Mouse (Mus musculus): Measurements from ENCODE around the gene Foxo4. TPM values are rescaled to one million over a fixed set of nuclear protein-coding genes. Genes with fewer than 3 reads are reported as not detected.
A peak's percentile ranks its signal among the peaks of the same experiment; 100 is the strongest.

Gene Foxo4
- total and polyA plus RNA-seq, 2 experiments from 2014 or later: 1.6 to 34.3 TPM

GRCm38 (mm10) chrX:101299473-101300426, 45.4 kb downstream of the Foxo4 start:
- WGBS: 29% methylated on average over 12 of the region's 13 CpGs
- Histone ChIP-seq H3K4me1 (ENCODE audit: control insufficient read depth, insufficient read depth) (no peaks in the 10 kb centered on the region), H3K27me3 (ENCODE audit: control insufficient read depth, insufficient read depth, low read length) (no peaks in the 10 kb centered on the region), H3K36me3 (replicated peaks; ENCODE audit: control insufficient read depth, insufficient read depth, low read length) (no peaks in the 10 kb centered on the region), H3K9me3 (replicated peaks; ENCODE audit: control insufficient read depth, low read length) (no peaks in the 10 kb centered on the region), H3K27ac (ENCODE audit: low read depth) (no peak overlapping the region), H3K4me3 (ENCODE audit: low read depth, low read length) (peak overlapping the region; percentile 22), H3K9ac (replicated peaks; ENCODE audit: low read depth, low read length) (no peak overlapping the region), H3K4me2 (ENCODE audit: low read depth, low read length) (peak overlapping the region; percentile 53)
- no peak for TF ChIP-seq CTCF (IDR thresholded peaks at IDR 0.05; ENCODE audit: low read depth)
- TF ChIP-seq EP300 (IDR thresholded peaks at IDR 0.05; ENCODE audit: low read depth): no peak
- ATAC-seq (ENCODE audit: insufficient read depth, low read depth): no peak
- DNase-seq (ENCODE audit: low spot score): no peak

GRCm38 (mm10) chrX:101300427-101301030, 46.2 kb downstream of the Foxo4 start:
- Histone ChIP-seq H3K4me2 (ENCODE audit: low read depth, low read length) (peak overlapping the region; percentile 53), H3K27me3 (ENCODE audit: control insufficient read depth, insufficient read depth, low read length) (no peaks in the 10 kb centered on the region), H3K9ac (replicated peaks; ENCODE audit: low read depth, low read length) (no peak overlapping the region), H3K27ac (ENCODE audit: low read depth) (no peak overlapping the region), H3K36me3 (replicated peaks; ENCODE audit: control insufficient read depth, insufficient read depth, low read length) (no peaks in the 10 kb centered on the region), H3K9me3 (replicated peaks; ENCODE audit: control insufficient read depth, low read length) (no peaks in the 10 kb centered on the region), H3K4me3 (ENCODE audit: low read depth, low read length) (peak overlapping the region; percentile 10), H3K4me1 (ENCODE audit: control insufficient read depth, insufficient read depth) (no peaks in the 10 kb centered on the region)
- DNase-seq (ENCODE audit: low spot score): no peak
- peak; percentile 20; the same call in 1 of the 2 replicates for ATAC-seq (ENCODE audit: insufficient read depth, low read depth)
- TF ChIP-seq CTCF (IDR thresholded peaks at IDR 0.05; ENCODE audit: low read depth): no peak
- TF ChIP-seq EP300 (IDR thresholded peaks at IDR 0.05; ENCODE audit: low read depth): no peak
- WGBS: 33% methylated on average over 13 of the region's 13 CpGs

DNA sequence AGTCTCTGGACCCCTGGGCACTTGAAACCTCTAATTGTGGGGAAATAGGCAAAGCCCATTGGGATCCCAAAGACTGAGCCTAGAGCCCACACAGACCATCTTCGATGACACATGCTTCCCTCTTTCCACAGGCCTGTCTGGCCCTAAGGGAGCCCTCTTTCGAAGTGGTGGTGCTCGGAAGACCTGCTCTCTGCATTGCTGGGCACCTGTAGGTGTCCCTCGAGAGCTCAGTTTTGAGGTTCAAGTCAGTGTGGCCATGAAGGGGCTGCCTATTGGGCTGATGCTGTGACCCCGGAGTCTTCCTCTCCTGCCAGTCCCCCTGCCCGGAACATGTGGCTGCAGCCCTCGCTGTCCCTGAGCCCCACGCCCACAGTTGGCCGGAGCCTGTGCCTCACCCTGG, 47.3 kb downstream of the Foxo4 start:
- ATAC-seq (ENCODE audit: insufficient read depth, low read depth): no peak

DNA sequence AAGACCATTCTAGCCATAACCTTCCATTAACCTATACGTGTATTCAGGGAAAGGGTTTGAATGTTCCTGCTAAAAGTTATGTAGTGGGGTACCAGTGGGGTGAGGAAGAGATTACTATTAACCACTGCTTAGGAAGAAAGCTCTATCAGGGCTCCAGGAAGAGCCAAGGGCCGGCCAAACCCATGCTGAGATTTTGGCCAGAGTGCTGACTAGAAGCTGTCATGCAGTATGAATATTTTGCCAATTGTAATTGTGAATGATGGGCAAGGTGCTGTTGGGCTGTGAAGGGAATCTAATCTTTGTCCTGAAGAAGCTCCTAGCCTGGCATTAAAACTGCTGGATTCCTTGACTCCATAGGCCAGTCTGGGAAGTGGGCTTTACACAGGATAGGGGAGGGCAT, 50.3 kb downstream of the Foxo4 start:
- WGBS: 39% methylated on average over 2 of the region's 2 CpGs
- Histone ChIP-seq H3K9ac (replicated peaks; ENCODE audit: low read depth, low read length) (no peak overlapping the region), H3K4me3 (ENCODE audit: low read depth, low read length) (no peak overlapping the region), H3K27ac (ENCODE audit: low read depth) (no peak overlapping the region), H3K27me3 (ENCODE audit: control insufficient read depth, insufficient read depth, low read length) (no peaks in the 10 kb centered on the region), H3K9me3 (replicated peaks; ENCODE audit: control insufficient read depth, low read length) (no peaks in the 10 kb centered on the region), H3K36me3 (replicated peaks; ENCODE audit: control insufficient read depth, insufficient read depth, low read length) (no peaks in the 10 kb centered on the region), H3K4me2 (ENCODE audit: low read depth, low read length) (no peak overlapping the region), H3K4me1 (ENCODE audit: control insufficient read depth, insufficient read depth) (no peaks in the 10 kb centered on the region)
- TF ChIP-seq EP300 (IDR thresholded peaks at IDR 0.05; ENCODE audit: low read depth) (no peak), CTCF (IDR thresholded peaks at IDR 0.05; ENCODE audit: low read depth) (no peak)
- DNase-seq (ENCODE audit: low spot score) (no peak), ATAC-seq (ENCODE audit: insufficient read depth, low read depth) (no peak)

More for the DNA sequence above, 47.3 kb downstream of the Foxo4 start:
- H3K4me2 ChIP-seq (ENCODE audit: low read depth, low read length): no peak overlapping the region
- TF ChIP-seq EP300 (IDR thresholded peaks at IDR 0.05; ENCODE audit: low read depth) (no peak), CTCF (IDR thresholded peaks at IDR 0.05; ENCODE audit: low read depth) (no peak)
- H3K27me3 ChIP-seq (ENCODE audit: control insufficient read depth, insufficient read depth, low read length): no peaks in the 10 kb centered on the region
- H3K9ac ChIP-seq (replicated peaks; ENCODE audit: low read depth, low read length): no peak overlapping the region
- 81% methylated on average over 9 of the region's 9 CpGs for WGBS
- H3K27ac ChIP-seq (ENCODE audit: low read depth): no peak overlapping the region
- no peaks in the 10 kb centered on the region for H3K9me3 ChIP-seq (replicated peaks; ENCODE audit: control insufficient read depth, low read length)
- H3K4me3 ChIP-seq (ENCODE audit: low read depth, low read length): no peak overlapping the region
- DNase-seq (ENCODE audit: low spot score): no peak
- no peaks in the 10 kb centered on the region for H3K36me3 ChIP-seq (replicated peaks; ENCODE audit: control insufficient read depth, insufficient read depth, low read length)
- no peaks in the 10 kb centered on the region for H3K4me1 ChIP-seq (ENCODE audit: control insufficient read depth, insufficient read depth)

GRCm38 (mm10) chrX:101309299-101309698, 55.0 kb downstream of the Foxo4 start:
- no peak overlapping the region for H3K27ac ChIP-seq (ENCODE audit: low read depth)
- no peak for TF ChIP-seq EP300 (IDR thresholded peaks at IDR 0.05; ENCODE audit: low read depth)
- no peak for TF ChIP-seq CTCF (IDR thresholded peaks at IDR 0.05; ENCODE audit: low read depth)
- no peak overlapping the region for H3K4me2 ChIP-seq (ENCODE audit: low read depth, low read length)
- no peaks in the 10 kb centered on the region for H3K36me3 ChIP-seq (replicated peaks; ENCODE audit: control insufficient read depth, insufficient read depth, low read length)
- whole genome bisulfite sequencing: 84% methylated on average over 5 of the region's 5 CpGs
- H3K9ac ChIP-seq (replicated peaks; ENCODE audit: low read depth, low read length): no peak overlapping the region
- H3K9me3 ChIP-seq (replicated peaks; ENCODE audit: control insufficient read depth, low read length): no peaks in the 10 kb centered on the region
- no peak for ATAC-seq (ENCODE audit: insufficient read depth, low read depth)
- H3K4me1 ChIP-seq (ENCODE audit: control insufficient read depth, insufficient read depth): no peaks in the 10 kb centered on the region
- H3K4me3 ChIP-seq (ENCODE audit: low read depth, low read length): no peak overlapping the region
- no peak for DNase-seq (ENCODE audit: low spot score)
- H3K27me3 ChIP-seq (ENCODE audit: control insufficient read depth, insufficient read depth, low read length): no peaks in the 10 kb centered on the region

Other genes with a start within 250 kb of the Foxo4 start
- gene Tex11, start 194.9 kb upstream of the Foxo4 start, total RNA-seq (2014; rRNA removed; ENCODE audit: low replicate concordance): not detected in 2 replicates
- gene Tex11, start 194.9 kb upstream of the Foxo4 start, polyA plus RNA-seq (2015; fragmentation: Nextera tagmentation; extraction: Ambion mirVana): 0.15 and 0.18 TPM in 2 replicates
- gene Slc7a3, start 168.5 kb upstream of the Foxo4 start, total RNA-seq (2014; rRNA removed; ENCODE audit: low replicate concordance): 2.2 TPM in 1 of 2 replicates, not detected in the other
- gene Slc7a3, start 168.5 kb upstream of the Foxo4 start, polyA plus RNA-seq (2015; fragmentation: Nextera tagmentation; extraction: Ambion mirVana): 0.14 and 0.22 TPM in 2 replicates
- gene Snx12, start 32.0 kb upstream of the Foxo4 start, total RNA-seq (2014; rRNA removed; ENCODE audit: low replicate concordance): 28.4 and 33.9 TPM in 2 replicates
- 27.4 and 27.7 TPM in 2 replicates for gene Snx12, start 32.0 kb upstream of the Foxo4 start, polyA plus RNA-seq (2015; fragmentation: Nextera tagmentation; extraction: Ambion mirVana)
- not detected in 2 replicates for gene Gm614, start 9.5 kb downstream of the Foxo4 start, total RNA-seq (2014; rRNA removed; ENCODE audit: low replicate concordance)
- gene Gm614, start 9.5 kb downstream of the Foxo4 start, polyA plus RNA-seq (2015; fragmentation: Nextera tagmentation; extraction: Ambion mirVana): 0.16 TPM in 1 of 2 replicates, not detected in the other
- gene Il2rg, start 13.7 kb downstream of the Foxo4 start, total RNA-seq (2014; rRNA removed; ENCODE audit: low replicate concordance): 7.8 and 12.4 TPM in 2 replicates
- gene Il2rg, start 13.7 kb downstream of the Foxo4 start, polyA plus RNA-seq (2015; fragmentation: Nextera tagmentation; extraction: Ambion mirVana): 17.2 and 21.9 TPM in 2 replicates
- not detected in 2 replicates for gene Gm20489, start 14.5 kb downstream of the Foxo4 start, total RNA-seq (2014; rRNA removed; ENCODE audit: low replicate concordance)
- gene Gm20489, start 14.5 kb downstream of the Foxo4 start, polyA plus RNA-seq (2015; fragmentation: Nextera tagmentation; extraction: Ambion mirVana): not detected in 2 replicates
- gene Med12, start 19.5 kb downstream of the Foxo4 start, total RNA-seq (2014; rRNA removed; ENCODE audit: low replicate concordance): 47.2 and 52.3 TPM in 2 replicates
- 12.8 and 14.1 TPM in 2 replicates for gene Med12, start 19.5 kb downstream of the Foxo4 start, polyA plus RNA-seq (2015; fragmentation: Nextera tagmentation; extraction: Ambion mirVana)
- gene Nlgn3, start 44.6 kb downstream of the Foxo4 start, total RNA-seq (2014; rRNA removed; ENCODE audit: low replicate concordance): 0.34 and 0.54 TPM in 2 replicates
- gene Nlgn3, start 44.6 kb downstream of the Foxo4 start, polyA plus RNA-seq (2015; fragmentation: Nextera tagmentation; extraction: Ambion mirVana): 0.65 and 0.67 TPM in 2 replicates
- gene Gjb1, start 121.8 kb downstream of the Foxo4 start, total RNA-seq (2014; rRNA removed; ENCODE audit: low replicate concordance): not detected in 2 replicates
- gene Gjb1, start 121.8 kb downstream of the Foxo4 start, polyA plus RNA-seq (2015; fragmentation: Nextera tagmentation; extraction: Ambion mirVana): not detected in 2 replicates
- 38.9 and 41.6 TPM in 2 replicates for gene Zmym3, start 166.3 kb downstream of the Foxo4 start, total RNA-seq (2014; rRNA removed; ENCODE audit: low replicate concordance)
- gene Zmym3, start 166.3 kb downstream of the Foxo4 start, polyA plus RNA-seq (2015; fragmentation: Nextera tagmentation; extraction: Ambion mirVana): 12.2 and 14.2 TPM in 2 replicates
- 163 and 242 TPM in 2 replicates for gene Nono, start 174.8 kb downstream of the Foxo4 start, total RNA-seq (2014; rRNA removed; ENCODE audit: low replicate concordance)
- 120 and 121 TPM in 2 replicates for gene Nono, start 174.8 kb downstream of the Foxo4 start, polyA plus RNA-seq (2015; fragmentation: Nextera tagmentation; extraction: Ambion mirVana)
- 170 and 178 TPM in 2 replicates for gene Itgb1bp2, start 194.6 kb downstream of the Foxo4 start, total RNA-seq (2014; rRNA removed; ENCODE audit: low replicate concordance)
- 192 and 194 TPM in 2 replicates for gene Itgb1bp2, start 194.6 kb downstream of the Foxo4 start, polyA plus RNA-seq (2015; fragmentation: Nextera tagmentation; extraction: Ambion mirVana)